Mouse (Mus musculus): ENCODE results near the gene Olfr891. TPM values are rescaled to one million over a fixed set of nuclear protein-coding genes. Genes with fewer than 3 reads are reported as not detected.

Olfr891 gene
- total RNA-seq (2023), result not detected

GRCm38 (mm10) chr9:38180721-38181120 is at the start of gene Olfr891:
Gene Olfr891 (minus strand): TSS chr9:38180821.

GRCm38 (mm10) chr9:38217755-38218154 is 37.1 kb upstream of the Olfr891 start, which contains the start of gene Olfr894:
Gene Olfr894 (plus strand): TSS chr9:38218055.

GRCm38 (mm10) chr9:38208065-38208464 is 27.4 kb upstream of the Olfr891 start, which contains the start of gene Olfr893:
Gene Olfr893 (plus strand): TSS chr9:38208365.

GRCm38 (mm10) chr9:38142217-38142616 is 38.4 kb downstream of the Olfr891 start, which contains the start of gene Olfr890:
Gene Olfr890 (plus strand): TSS chr9:38142517.

Other genes starting within 250 kb of the Olfr891 start
- not detected for gene Olfr881, start 189.0 kb downstream of the Olfr891 start, total RNA-seq (2023)
- not detected for gene Olfr883, start 155.0 kb downstream of the Olfr891 start, total RNA-seq (2023)
- gene Olfr884, start 134.3 kb downstream of the Olfr891 start, total RNA-seq (2023), result not detected
- not detected for gene Olfr885, start 119.5 kb downstream of the Olfr891 start, total RNA-seq (2023)
- not detected for gene Olfr887, start 96.7 kb downstream of the Olfr891 start, total RNA-seq (2023)
- gene Olfr888, start 72.7 kb downstream of the Olfr891 start, total RNA-seq (2023), result not detected
- not detected for gene Olfr889, start 65.6 kb downstream of the Olfr891 start, total RNA-seq (2023)
- gene Olfr890, start 38.3 kb downstream of the Olfr891 start, total RNA-seq (2023), result not detected
- not detected for gene Olfr893, start 27.5 kb upstream of the Olfr891 start, total RNA-seq (2023)
- not detected for gene Olfr894, start 37.2 kb upstream of the Olfr891 start, total RNA-seq (2023)
- not detected for gene Olfr143, start 72.0 kb upstream of the Olfr891 start, total RNA-seq (2023)
- gene Olfr895, start 87.0 kb upstream of the Olfr891 start, total RNA-seq (2023), result not detected
- gene Olfr896-ps1, start 110.3 kb upstream of the Olfr891 start, total RNA-seq (2023), result not detected
- gene Olfr25, start 148.2 kb upstream of the Olfr891 start, total RNA-seq (2023), result not detected
- not detected for gene Olfr898, start 167.6 kb upstream of the Olfr891 start, total RNA-seq (2023)
- gene Olfr250, start 186.1 kb upstream of the Olfr891 start, total RNA-seq (2023), result not detected
- not detected for gene Olfr251, start 196.3 kb upstream of the Olfr891 start, total RNA-seq (2023)
- gene Olfr147, start 220.9 kb upstream of the Olfr891 start, total RNA-seq (2023), result not detected
- not detected for gene Olfr901, start 248.6 kb upstream of the Olfr891 start, total RNA-seq (2023)

Measured in neutrophil, adult 59 days (primary cell).